Mouse (Mus musculus) left cerebral cortex, adult 18-20 months (tissue): Measurements from ENCODE around the gene Nmur1. TPM values are rescaled to one million over a fixed set of nuclear protein-coding genes. Genes with fewer than 3 reads are reported as not detected.
"Not testable (repeated sequence)": the region's sequence is repeated elsewhere in the genome, so short reads cannot be mapped to it uniquely, and the experiment has no call there.

Experiments used
- DNase-seq, 2 experiments: peaks; one replicate each; pipeline ENCODE4 v3.0.0; 2021 to 2022; ENCODE audit warnings: low spot score in 2 of 2, mixed read lengths in 1 of 2
- total RNA-seq, 2 experiments: library from RNA; stranded (reverse); gene quantifications; 2 replicates each; pipeline ENCODE4 v1.2.3; 2021

The Nmur1 gene
- total RNA-seq, 2 experiments from 2014 or later: not detected

GRCm38 (mm10) chr1:86359798-86360179, 66.2 kb downstream of the Nmur1 start:
- DNase-seq: no peak

GRCm38 (mm10) chr1:86358906-86359797, 66.9 kb downstream of the Nmur1 start, which contains the start of gene Ncl:
Gene Ncl, minus strand, starts transcription at chr1:86359400.
- peak; percentile 93 to 97 for DNase-seq

DNA sequence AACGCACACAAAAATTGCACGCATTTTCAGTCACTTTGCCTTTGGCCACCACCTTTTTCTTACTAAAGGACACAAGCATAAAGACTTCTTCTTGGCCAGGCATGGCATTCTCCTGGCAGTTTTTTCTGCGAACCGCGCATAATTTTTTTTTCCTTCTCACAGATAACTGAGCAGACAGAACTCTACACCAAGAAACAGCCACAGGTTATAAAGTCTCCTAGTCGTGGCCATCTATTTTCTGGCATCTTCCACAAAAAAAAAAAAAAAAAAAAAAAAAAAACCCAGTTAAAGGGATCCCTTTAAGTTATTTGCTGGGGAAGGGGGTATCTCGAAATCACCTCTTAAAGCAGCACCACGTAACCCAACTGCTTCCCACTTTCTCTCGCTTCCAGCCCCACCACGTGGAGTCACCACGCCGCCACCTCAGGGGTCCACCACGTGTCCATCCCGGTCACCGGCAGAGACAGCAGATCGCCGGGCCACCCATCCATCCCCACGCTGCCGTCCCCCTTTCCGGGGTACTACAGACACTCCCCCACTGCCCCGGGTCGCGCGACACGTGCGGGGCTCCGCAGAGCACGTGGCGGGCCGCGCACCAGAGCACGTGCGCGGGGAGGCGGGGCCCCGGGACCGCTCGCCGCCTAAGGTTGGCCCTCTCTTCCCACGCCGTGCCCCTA, 67.7 kb downstream of the Nmur1 start:
- no peak for DNase-seq

GRCm38 (mm10) chr1:86354186-86354585, 71.8 kb downstream of the Nmur1 start:
- no peak for DNase-seq

DNA sequence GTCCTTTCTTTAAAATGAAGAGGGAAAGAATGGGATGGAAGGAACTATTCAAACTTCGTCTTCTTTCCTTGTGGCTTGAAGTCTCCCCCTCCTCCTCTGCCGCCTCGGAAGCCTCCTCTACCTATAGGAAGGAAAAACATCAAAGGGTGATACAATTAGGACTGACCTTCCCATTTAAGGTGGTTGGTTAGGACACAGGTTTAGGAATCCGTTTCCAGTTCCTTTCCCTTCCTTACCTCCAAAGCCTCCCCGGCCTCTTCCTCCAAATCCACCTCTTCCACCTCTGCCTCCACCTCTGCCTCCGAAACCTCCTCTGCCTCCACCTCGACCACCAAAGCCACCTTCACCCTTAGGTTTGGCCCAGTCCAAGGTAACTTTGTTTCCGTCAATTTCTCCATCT, 75.5 kb downstream of the Nmur1 start:
- DNase-seq: no peak

- DNase-seq: no peak
These were observed 76.3 kb downstream of the Nmur1 start for GRCm38 (mm10) chr1:86349696-86350095.

DNA sequence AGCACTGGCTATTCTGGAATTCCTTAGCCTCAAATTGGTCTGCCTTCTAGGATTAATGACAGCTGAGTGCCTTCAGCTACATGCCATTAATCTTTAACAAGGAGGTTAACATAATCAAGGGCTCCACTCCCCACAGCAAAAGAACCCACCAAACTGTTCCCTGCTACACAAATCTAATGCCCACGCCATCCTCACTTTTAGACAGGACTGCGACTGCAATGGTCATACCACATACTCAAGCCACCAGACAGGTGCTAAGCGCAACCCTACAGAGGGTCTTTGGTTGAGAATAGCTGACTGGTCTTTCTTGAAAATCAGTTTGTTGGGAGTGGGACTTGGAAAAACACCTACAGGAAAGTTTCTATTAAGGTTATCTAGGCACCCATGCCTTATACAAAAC, 76.8 kb downstream of the Nmur1 start:
- DNase-seq: no peak

DNA sequence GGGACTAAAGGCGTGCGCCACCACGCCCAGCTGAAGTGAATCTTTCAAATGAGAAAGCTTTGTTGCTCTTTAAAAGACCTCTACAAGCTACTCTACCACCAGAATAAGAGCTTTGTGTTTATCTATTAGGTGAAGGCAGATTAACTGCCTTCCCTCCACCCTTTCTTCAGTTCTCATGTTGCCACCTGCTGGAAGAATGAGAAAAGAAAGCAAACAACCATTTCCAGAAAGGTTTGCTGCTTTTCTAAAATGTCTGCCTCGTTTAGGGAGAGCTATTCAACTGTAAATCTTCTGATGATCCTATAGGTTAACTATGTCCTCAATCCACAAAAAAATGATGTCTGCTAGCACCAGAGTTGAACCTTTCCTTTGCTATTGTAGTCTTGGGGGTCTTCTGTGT, 77.2 kb downstream of the Nmur1 start:
- DNase-seq: no peak

- no peak for DNase-seq
These were observed 77.9 kb downstream of the Nmur1 start for GRCm38 (mm10) chr1:86348083-86348482.

GRCm38 (mm10) chr1:86347716-86348045, 78.3 kb downstream of the Nmur1 start:
- DNase-seq: no peak

- DNase-seq: no peak
These were observed 78.9 kb downstream of the Nmur1 start for GRCm38 (mm10) chr1:86346851-86347715.

- no peak for DNase-seq
These were observed 80.1 kb downstream of the Nmur1 start for GRCm38 (mm10) chr1:86345956-86346355.

DNA sequence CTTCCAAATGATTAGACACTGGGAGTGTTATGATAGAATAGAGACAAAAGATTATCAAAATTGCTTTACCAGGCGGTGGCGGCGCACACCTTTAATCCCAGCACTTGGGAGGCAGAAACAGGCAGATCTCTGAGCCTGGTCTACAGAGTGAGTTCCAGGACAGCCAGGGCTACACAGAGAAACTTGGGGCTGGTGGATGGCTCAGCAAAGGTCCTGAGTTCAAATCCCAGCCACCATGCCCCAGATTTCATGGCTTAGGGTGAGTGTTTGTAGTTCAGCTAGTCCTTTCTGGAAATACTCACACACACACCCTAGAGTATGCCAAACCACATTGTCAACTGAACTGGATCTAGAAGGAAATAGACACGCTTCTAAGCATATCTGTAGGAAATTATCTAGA, 81.0 kb downstream of the Nmur1 start:
- no peak for DNase-seq

GRCm38 (mm10) chr1:86343969-86344861, 81.8 kb downstream of the Nmur1 start:
- DNase-seq: no peak

DNA sequence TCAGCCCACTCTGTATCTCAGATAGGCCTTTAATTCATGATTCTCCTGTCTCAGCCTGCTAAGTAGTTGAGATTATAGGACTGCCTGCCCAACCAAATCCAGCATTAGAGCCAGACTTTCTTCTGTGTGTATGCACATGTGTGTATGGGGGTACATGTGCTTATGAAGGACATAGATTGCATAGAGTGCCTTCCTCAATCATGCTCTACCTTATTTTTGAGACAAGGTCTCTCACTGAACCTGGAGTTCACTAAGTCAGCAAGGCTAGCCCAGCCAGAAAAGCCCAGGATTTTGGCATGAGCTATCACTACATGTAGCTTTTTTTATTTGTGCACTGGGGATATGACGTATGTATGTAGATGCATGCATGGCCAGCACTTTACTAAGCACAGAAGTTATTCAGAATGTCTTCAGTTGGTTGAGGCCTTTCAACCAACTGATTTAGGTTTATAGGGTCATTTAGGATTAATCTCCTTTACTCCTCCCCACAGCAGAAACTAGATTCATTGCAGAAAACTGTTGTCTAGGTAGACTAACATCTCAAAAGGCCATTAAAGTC, 82.9 kb downstream of the Nmur1 start:
- DNase-seq: no peak

- no peak for DNase-seq
These were observed 83.7 kb downstream of the Nmur1 start for GRCm38 (mm10) chr1:86342371-86342770.

GRCm38 (mm10) chr1:86341096-86341495, 84.9 kb downstream of the Nmur1 start:
- not testable (repeated sequence) for DNase-seq

- DNase-seq: peak; percentile 80 to 89
These were observed 86.7 kb downstream of the Nmur1 start for GRCm38 (mm10) chr1:86339156-86339812.

GRCm38 (mm10) chr1:86336330-86336729, 89.7 kb downstream of the Nmur1 start:
- no peak for DNase-seq
